Mouse (Mus musculus) heart, postnatal 25 days (tissue): Measurements from ENCODE around the gene Hoxd4. TPM values are rescaled to one million over a fixed set of nuclear protein-coding genes. Genes with fewer than 3 reads are reported as not detected.

Experiments used
- DNase-seq: peaks from one replicate; pipeline ENCODE4 v3.0.0; 2022; ENCODE audit warnings: low spot score
- intact Hi-C: fragments of 180-260 bp; cut with DNase I; formaldehyde crosslinking; loops from one replicate; pipeline ENCODE4 v1.15.1; 2025
- total RNA-seq, 2 experiments: library from RNA; stranded (reverse); gene quantifications; 2 replicates each; pipeline ENCODE4 v1.2.3; 2021

The Hoxd4 gene
- total RNA-seq, 2 experiments from 2014 or later, result 0.42 to 0.56 TPM

DNA sequence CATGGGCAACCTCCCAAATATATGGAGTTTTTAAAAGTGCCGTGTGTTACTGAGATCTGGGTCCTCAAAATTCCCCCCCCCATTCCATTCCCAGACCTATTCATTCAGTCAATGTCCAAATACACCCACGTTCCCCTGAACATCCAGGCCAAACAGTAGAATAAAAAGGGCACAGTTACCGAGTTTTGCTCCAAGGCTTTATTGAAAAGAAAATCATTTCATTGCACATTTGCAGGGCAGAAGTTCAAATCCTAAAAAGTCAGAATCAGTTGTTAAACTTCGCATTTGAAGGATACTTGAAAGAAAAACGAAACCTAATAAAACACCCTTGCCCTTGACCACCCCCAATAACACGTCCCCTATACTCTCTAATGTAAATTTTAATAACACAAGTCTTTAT, 8.9 kb upstream of the Hoxd4 start:
- no peak for DNase-seq
- intact Hi-C loops, result loop anchor here (2.0 kb wide), 3 partner anchors 434 to 886 kb away; no protein-coding TSS in a partner anchor

DNA sequence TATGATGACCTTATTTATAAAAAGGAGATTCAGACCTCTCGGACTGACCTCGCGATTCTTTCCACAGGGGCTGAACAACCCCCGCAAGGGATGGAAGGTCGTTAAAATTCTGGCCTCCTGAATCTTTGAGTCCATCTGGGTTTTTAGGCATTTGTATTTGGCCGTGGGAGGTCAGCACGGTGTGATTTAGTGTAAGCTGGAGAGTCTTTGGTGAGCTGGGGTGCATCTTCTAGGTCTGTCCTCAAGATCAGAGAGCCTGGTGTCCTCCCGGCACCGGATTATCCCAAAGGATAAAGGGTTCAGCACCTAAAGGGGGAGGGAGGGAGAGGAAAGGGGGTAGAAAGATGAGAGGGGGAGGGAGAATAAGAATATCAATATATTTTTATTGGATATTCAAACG, 8.4 kb upstream of the Hoxd4 start:
- no peak for DNase-seq
- intact Hi-C loops, result loop anchor here (2.0 kb wide), 3 partner anchors 433 to 885 kb away; no protein-coding TSS in a partner anchor

DNA sequence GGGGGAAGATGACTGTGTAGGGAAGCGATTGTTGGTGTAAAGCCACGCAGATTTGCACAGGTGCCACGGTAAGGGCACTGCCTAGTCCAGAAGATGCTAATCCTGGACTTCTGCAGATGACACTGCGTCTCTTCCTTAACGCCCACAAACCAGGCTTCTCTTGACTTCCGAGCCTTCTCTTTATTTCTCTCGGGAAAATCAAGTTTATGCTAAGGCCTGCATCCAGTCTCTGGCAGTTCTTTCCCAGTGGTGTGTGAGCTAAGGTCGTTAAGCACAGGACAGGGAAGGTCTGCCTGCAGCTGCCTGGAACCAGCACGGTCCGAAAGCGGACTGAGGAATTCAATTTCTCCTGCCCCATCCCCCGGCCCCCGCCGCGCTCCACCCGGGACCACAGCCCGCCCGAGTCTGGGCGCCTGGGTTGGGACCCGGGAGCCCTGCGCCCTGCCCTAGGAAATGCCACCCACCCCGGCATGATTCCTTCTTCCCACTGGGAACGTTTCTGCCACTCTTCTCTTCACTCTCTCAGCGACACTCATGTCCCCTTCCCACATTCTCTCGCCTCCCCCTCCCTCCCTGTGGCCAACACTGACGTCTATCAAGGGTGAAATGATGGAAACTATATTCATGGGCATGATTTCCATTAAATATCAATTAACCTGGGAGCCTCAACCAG, 7.9 kb upstream of the Hoxd4 start:
- intact Hi-C loops, result loop anchor here (2.0 kb wide), 3 partner anchors 433 to 885 kb away; no protein-coding TSS in a partner anchor
- no peak for DNase-seq

DNA sequence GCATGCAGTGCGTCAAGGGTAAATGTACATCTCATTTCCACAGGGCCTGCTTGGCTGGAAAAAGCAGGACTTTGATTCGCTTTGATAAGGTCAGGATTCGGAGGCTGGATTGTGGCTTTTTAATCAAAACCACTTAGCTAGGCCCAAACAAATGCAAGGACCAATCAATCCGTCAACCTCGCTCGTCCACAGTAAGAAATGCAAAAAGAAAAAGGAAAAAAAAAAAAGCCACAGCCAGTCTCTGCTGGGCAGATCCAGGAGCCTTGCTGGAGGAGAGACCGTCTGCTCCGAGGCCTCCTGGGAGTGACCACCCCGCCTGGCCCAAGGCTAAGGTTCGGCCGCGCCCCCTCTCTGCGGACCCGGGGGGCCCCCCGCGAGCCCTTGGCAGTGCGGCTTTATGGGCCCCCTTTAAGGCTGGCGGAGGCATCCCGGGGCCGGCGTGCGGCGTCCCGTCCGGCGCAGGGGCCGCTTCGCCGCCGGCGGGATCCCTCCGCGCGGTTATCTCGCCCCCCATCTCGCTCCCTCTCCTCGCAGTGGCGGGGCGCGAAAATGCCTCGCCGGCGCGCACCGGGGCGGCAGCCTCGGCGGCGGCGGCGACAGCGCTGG, 7.2 kb upstream of the Hoxd4 start, which contains the start of gene Hoxd8:
Gene Hoxd8 (plus strand): TSS at position 223 of the 606 bp plus-strand sequence.
- DNase-seq, result no peak
- intact Hi-C loops, result no loop called here

DNA sequence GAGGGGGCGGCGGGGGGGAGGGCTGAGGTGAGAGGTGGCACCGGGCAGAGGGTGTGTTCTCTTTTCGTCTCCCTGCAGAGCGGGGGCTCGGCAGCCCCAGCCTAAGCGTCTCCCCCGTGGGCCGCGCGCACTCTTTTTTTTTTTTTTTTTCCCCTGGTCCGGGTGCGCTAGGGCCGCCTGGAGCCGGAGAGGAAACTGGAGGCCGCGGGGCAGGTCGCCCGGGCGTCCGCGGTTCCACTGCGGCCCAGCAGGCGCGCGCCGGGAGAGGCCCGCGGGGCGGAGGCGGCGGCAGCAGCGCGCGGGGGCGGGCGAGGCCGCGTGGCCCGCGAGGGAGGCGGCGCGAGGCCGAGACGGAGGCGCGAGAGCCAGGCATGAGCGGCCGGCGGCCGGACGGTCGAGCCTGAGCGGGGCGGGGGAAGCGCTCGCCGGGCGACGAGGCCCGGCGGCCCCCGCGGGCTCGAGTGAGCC, 6.7 kb upstream of the Hoxd4 start:
- no peak for DNase-seq
- intact Hi-C loops, result no loop called here

DNA sequence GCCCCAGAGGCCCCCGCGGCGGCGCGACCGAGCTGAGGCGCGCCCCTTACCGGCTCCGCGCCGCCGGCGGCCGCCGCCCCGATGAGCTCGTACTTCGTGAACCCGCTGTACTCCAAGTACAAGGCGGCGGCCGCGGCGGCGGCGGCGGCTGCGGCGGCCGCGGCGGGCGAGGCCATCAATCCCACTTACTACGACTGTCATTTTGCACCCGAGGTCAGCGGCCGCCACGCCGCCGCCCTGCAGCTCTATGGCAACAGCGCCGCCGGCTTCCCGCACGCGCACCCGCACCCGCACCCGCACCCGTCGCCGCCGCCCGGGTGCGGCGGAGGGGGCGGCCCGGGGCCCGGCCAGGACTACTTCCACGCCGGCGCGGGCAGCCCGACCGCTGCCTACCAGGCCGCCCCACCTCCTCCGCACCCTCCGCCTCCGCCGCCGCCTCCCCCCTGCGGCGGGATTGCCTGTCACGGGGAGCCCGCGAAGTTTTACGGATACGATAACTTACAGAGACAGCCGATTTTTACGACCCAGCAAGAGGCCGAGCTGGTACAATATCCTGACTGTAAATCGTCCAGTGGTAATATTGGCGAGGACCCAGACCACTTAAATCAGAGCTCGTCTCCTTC, 6.2 kb upstream of the Hoxd4 start:
- DNase-seq, result no peak
- intact Hi-C loops, result no loop called here

DNA sequence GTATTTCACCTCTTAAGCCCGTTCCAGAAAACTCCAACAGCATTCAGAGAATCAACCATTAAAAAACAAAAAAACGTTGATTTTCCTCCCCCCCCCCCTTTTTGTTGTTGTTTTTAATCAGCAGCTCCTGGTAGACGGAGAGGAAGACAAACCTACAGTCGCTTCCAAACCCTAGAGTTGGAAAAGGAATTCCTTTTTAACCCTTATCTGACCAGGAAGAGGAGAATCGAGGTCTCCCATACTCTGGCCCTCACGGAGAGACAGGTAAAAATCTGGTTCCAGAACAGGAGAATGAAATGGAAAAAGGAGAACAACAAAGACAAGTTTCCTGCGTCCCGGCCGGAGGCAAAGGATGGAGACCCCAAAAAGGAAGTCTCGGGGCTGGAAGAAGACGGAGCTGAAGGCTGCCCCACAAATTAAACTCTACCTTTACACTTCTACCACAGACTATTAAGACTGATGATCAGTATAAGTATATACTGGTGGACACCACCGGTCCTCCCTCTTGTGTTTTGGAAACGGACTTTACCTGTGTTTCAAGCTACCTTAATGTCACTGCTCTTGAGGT, 5.3 kb upstream of the Hoxd4 start:
- DNase-seq, result no peak
- intact Hi-C loops, result no loop called here

DNA sequence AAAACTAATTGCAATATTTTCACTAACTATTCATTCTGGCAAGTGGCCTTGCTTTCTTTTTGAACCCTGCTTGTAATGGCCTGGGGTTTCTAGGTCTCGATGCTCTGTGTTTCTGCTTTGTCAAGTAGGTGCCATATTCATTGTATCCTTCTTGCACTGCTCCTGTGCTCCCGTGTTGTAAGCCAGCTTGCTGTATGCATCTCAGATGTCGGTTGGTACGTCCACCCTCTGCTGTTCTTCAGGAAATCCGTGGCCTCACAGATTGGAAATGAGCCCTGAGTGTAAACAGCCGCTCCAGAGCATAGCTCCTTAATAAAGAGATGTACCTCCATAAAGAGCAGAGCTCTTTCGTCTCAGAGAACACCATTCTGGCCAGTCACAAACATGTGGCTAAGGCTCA, 4.1 kb upstream of the Hoxd4 start:
- intact Hi-C loops, result no loop called here
- no peak for DNase-seq

DNA sequence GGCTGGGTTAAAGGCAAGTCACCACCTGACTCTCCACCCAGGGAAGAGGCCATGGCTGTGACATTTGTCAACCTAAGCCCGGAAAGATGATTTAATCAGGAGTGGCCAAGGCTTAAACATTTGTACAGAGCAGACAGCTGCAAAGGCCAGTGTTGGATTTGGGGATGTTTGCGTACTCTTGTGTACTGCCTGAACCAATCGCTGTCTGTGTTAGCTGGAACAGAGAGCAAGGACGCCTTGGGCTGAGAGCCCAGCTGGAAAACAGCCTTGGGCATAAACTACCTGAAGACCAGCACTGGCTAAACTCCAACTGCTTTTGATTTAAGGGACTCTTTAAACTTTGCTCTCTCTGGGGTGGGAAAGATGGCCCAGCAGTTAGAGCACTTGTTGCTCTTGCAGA, 3.1 kb upstream of the Hoxd4 start:
- no peak for DNase-seq
- intact Hi-C loops, result no loop called here

DNA sequence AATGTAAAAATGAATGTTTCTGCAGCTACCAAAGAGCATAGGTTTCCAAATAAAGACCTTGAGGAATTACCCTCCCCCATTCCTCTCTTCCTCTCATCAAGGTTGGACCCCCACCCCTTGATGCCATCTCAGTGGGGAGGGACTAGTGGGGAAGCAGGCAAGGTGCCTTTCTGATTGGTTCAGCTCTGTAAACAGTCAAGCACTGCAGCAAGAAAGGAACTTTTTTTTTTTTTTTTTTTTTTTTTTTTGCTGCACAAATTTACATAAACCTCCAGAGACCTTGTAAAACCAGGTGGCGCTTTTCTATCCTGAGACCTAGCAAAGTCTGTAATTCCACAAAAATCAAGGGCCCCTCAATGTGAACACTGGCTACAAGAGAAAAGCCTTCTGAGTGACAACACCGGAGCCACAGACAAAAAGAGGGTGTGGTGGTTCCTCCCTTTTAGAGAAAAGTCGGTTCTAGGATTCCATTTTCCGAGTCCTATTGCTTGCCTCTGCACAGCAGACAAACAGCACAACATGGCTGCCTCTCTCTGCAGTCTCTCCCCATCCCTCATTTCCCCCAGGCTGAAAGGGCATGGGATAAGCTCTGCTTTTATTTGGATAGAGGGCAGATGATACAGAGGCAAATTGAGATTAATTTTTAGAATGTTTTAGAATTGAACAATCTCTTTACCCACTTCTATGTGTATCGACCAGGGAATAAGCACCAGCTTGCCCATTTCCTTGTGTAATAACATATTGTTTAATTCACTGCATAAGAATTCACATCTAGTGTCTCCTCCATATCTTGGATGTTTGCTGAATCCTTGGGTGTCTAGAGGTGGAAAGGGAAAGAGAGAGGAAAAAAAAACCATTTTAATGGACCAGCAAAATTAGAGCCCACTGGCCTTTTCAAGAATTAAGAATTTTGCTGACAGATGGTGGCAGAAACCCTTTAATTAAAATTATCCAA, 2.0 kb upstream of the Hoxd4 start:
- intact Hi-C loops, result no loop called here
- no peak for DNase-seq

DNA sequence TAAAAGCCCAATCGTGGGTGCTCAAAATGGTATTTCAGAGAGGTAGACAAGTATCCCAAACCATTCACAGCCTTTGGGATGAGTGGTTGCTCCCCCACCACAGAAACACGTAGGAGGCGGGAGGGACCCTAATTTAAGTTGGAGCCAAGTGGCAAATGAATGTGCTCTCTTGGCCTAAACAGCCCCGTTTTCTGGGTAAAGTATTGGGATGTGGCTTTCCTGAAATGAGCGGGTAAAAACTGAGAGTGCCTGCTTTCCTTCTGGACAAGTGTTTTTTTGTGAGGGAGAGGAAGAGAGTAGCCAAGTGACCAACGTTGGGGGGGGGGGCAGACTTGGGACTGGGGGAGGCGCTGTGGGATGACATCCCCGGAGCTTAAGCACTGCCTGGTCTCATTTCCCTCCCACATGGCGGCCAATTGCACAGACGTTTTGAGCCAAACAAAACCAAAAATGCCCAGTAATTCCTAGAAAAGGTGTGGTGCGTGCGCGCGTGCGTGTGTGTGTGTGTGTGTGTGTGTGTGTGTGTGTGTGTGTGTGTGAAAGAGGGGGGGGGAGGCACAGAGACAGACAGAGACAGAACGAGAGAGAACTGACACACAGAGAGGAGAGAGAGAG, 693 bp upstream of the Hoxd4 start:
- DNase-seq, result no peak
- intact Hi-C loops, result no loop called here

DNA sequence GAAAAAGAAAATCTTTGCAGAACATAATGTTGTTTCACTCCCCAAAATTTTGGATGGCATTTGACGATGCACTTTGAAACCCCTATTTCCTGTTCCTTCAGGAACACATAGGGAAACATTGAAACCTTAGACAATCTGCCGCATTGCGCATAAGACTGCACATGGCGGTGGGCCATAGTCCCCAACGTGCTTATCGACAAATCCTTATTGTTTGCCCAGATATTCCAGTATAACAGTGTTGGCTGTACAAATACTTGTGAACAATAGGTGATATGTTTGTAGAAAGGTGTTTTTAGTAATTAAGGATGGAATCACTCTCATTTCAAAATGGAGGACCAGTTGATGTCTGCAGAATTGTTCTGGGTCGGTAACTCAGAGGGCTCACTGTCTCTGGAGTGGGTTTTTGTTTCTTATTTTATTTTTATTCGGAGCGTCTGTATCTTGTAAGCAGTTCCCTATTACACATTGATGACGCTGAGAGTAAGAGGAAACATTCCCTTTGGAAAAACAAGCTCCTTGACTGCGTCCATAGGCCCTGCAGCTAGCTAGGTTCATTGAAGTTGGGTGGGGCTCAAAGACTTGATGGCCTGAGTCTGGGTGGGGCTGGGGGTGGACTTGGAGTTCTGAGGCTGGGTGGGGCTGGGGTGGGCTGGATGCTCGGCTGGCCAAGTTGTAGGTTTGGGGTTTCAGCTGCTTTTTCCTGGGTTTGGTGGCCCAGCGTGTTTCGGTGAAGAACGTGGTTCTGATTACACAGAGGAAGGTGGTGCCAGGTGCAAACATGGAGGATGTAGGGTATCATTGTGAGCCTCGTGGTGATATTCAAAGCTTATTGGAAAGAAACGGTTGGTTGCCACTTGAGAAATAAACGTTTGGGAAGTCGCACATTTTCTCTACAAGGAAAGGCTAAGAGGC, 1.8 kb downstream of the Hoxd4 start:
- intact Hi-C loops, result no loop called here
- no peak for DNase-seq

DNA sequence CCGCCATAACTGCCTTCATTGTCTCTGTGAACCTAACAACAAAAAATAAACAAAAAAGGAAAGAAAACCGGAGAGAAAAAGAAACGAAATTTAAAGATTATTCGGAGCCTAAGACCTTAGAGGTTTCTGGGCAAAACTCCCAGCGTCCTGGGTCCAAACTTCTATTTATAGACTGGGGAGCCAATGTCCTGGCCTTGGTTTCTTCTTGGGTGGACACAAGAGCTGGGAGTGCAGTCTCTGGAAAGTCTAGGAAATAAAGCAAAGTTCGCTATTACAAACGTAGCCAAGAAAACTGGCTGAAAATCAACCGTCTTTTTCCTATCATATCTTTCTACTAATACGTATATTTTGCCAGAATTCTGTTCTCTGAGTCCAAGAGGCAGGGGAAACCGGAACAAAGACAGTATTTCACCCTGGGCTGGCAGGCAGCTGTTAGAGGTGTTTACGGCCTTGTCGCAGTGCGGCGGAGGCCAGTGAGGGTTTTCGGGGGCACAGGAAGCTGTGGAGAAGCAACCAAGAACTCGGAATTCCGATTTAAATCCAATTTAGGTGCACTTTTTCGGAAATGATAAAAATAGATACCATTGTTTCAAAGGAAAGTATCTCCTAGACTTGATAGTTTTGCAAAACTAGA, 2.5 kb downstream of the Hoxd4 start:
- no peak for DNase-seq
- intact Hi-C loops, result no loop called here

DNA sequence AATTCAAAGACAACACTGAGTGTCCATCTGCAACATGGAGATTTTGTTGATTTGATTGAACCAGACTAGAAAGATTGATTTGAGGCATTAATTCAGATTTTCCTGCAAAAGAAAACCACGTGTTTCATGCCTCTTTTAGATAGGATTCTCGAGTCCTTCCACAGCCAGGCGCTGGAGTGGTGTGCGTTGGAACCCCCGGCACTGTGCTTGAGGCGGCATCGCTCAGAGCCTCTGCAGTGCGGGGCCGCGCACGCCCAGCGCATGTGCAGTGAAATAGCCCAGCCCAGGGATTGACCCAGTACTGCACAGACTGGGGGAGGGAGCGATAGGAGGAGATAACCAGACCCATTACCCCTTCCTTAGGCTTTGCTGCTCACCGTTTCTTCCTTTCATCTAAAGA, 3.2 kb downstream of the Hoxd4 start:
- intact Hi-C loops, result loop anchor here (1.0 kb wide), 3 partner anchors 249 to 423 kb away; no protein-coding TSS in a partner anchor
- DNase-seq, result no peak

DNA sequence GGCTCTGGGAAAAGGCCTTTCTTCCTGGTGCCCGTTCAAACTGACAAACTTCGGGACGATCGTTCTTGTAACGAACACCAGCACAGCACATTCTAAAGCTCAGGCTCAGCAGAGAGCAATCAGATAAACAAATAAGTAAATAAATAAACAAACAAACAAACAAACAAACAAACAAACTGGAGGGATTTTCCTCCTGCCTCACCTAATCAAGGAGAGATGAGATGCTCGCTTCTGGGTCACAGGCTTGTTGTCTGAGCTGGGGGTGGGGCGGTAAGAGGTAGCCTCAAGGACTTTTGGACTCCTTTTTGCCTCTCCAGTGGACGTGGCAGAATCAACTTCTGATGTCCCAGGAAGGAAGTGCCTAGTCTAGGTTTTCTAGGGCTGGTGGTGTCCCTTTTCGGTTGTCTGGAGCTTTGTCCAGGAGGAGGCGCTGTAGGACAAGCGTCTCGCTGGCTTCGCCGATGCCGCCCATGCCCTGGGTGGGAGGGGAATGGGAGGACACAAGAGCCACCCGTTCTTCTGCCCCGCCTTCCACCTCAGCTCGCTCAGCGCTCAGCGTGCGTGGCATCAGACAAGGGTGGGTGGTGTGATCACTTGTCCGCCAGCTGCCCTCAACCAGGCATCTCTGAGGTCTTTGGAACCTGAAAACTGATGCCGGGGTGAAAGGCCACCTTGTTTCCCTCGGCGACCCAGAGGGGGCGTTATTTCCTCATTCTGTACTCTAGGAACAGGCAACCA, 3.9 kb downstream of the Hoxd4 start:
- DNase-seq, result peak; percentile 55
- intact Hi-C loops, result loop anchor here (1.0 kb wide), 3 partner anchors 249 to 423 kb away; no protein-coding TSS in a partner anchor

DNA sequence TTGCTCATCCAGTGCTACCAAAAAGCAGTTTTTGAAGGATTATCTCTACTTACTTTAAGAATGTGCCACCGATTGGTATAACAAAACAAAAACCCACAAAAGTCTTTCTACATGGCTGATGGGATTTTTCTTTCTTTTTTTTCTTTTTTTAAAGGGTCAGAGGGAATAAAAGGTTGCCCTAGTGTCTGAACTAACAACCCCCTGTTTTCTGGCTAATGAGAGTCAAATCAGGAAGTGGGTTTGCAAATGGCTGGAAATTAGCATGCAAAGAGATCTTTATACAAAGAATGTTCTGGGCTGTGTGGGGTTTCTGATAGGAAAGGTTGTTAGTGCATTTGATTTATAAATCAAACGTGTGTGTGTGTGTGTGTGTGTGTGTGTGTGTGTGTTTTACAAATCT, 8.7 kb downstream of the Hoxd4 start:
- intact Hi-C loops, result no loop called here
- DNase-seq, result no peak

DNA sequence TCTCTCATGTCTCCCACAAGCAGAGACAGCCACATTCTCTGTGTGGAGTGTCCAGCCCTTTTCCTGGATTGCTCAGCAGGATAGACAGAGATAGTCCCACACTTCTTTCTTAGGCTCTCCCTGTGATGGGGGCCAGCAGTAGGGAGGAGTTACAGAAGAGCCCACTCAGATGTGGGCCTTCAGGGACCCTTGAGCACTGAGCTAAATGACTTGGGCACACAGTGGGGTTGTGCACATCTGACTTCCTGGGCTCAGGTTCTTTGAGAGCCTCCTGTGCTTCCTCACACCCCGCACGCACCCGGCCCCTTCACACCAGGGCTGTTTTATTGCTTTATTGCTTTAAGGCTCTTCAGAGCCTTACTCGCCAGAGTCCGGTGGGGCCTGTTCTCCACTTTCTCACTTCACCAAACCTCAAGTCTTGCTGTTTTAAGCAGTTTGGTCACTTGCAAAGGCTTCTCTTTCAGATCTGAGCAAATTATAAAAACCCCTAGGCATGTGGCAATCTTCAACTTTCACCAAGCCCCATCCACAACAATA, 9.3 kb downstream of the Hoxd4 start:
- DNase-seq, result no peak
- intact Hi-C loops, result no loop called here
